Mouse (Mus musculus) hindbrain, embryonic 11.5 days (tissue): ENCODE results near the gene Rnf215. TPM values are rescaled to one million over a fixed set of nuclear protein-coding genes. Genes with fewer than 3 reads are reported as not detected.
"Not testable (repeated sequence)": the region's sequence is repeated elsewhere in the genome, so short reads cannot be mapped to it uniquely, and the experiment has no call there.

Experiments used
- ATAC-seq: fragments of 200-750 bp; cut with Nextera tagmentation; 2 replicates; pipeline ENCODE4 v1.8.0; 2017; ENCODE audit warnings: mild to moderate bottlenecking, moderate TSS enrichment, moderate library complexity; ENCODE audit not compliant: low FRiP score
- DNase-seq: peaks from one replicate; pipeline ENCODE4 v3.0.0-alpha.2; 2015; ENCODE audit warnings: low spot score
- H3K27ac ChIP-seq: fragments of 300-500 bp; sonication (generic); 2 replicates; pipeline ENCODE4 v1.5.1; 2014; ENCODE audit warnings: mild to moderate bottlenecking, low read depth, low read length
- H3K27me3 ChIP-seq: fragments of 300-500 bp; sonication (generic); 2 replicates; pipeline ENCODE4 v1.6.1; 2014; ENCODE audit warnings: mild to moderate bottlenecking, low read length, moderate library complexity, mixed read lengths; ENCODE audit not compliant: control insufficient read depth, insufficient read depth
- H3K36me3 ChIP-seq: fragments of 300-500 bp; sonication (generic); 2 replicates; pipeline ENCODE4 v1.6.1; 2014; ENCODE audit warnings: mild to moderate bottlenecking, low read length, moderate library complexity, mixed read lengths; ENCODE audit not compliant: control insufficient read depth, insufficient read depth
- H3K4me1 ChIP-seq: fragments of 300-500 bp; sonication (generic); replicated peaks from 2 replicates; pipeline ENCODE4 v1.6.1; 2014; ENCODE audit warnings: low read length, mixed read lengths; ENCODE audit not compliant: control insufficient read depth, insufficient read depth
- H3K4me2 ChIP-seq: fragments of 300-500 bp; sonication (generic); replicated peaks from 2 replicates; pipeline ENCODE4 v1.6.1; 2014; ENCODE audit warnings: mild to moderate bottlenecking, low read depth, low read length
- H3K4me3 ChIP-seq: fragments of 300-500 bp; sonication (generic); 2 replicates; pipeline ENCODE4 v1.5.1; 2014; ENCODE audit warnings: low read depth, low read length
- H3K9ac ChIP-seq: fragments of 300-500 bp; sonication (generic); 2 replicates; pipeline ENCODE4 v1.6.1; 2014; ENCODE audit warnings: low read depth, low read length
- H3K9me3 ChIP-seq: fragments of 300-500 bp; sonication (generic); 2 replicates; pipeline ENCODE4 v1.6.1; 2016; ENCODE audit warnings: low read length; ENCODE audit not compliant: control insufficient read depth
- whole genome bisulfite sequencing: fragments of 180-500 bp; shearing (Covaris S2); extraction: QIAGEN DNeasy Blood & Tissue Kit; methylation state at CpG from one replicate; pipeline ENCODE4 v1.1.7; 2014; 5-methylcytosine and 5-hydroxymethylcytosine counted together
- polyA plus RNA-seq: library from polyadenylated mRNA; unstranded; fragments of >200 nt; fragmentation: Nextera tagmentation; extraction: Ambion mirVana; gene quantifications from 2 replicates; pipeline ENCODE4 v1.2.1, GENCODE M21; 2014

Rnf215 gene
- polyA plus RNA-seq, 1 experiment from 2014 or later = 31.8 TPM

DNA sequence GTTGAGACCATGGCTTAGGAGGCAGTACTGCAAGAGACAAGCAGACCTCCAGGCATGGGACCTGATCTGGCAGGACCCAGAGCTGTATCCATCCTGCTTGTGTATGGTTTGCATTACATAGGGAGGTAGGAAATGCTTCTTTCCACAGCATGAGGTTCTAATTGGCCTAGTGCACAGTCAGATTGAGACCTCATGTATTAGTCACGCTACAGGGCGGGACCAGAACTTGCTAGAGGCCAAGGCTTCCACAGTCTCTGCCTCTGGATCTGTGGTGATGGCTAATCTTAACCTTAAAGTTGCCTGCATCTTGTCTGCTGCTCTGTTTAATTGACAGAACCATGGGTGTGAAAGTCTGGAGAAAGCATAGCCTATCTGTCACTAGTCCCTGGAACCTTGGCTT, 29.7 kb downstream of the Rnf215 start:
- 87% methylated on average over 2 of the region's 2 CpGs for WGBS
- no peak for ATAC-seq

DNA sequence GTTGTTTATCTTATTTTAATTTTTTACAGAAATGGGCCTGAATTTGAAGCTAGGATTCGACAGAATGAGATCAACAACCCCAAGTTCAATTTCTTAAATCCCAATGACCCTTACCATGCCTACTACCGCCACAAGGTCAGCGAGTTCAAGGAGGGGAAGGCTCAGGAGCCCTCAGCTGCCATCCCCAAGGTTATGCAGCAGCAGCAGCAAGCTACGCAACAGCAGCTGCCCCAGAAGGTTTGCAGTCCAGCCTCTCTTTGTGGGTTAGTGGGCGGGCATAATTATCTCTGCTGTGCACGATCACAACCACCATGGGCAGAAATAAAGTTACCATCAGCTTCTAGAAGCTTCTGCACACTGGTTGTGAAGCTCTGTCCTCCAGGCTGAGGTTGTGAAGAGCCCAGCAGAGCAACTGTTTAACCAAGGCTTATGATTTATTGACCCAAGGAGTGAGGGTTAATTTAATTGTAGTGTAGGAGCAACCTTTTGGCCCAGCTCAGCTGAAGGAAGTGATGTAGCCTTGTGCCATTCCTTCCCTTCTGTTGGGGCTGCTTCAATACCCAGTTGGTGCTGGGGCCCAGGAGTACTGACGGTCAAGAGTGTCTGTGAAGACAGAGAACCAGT, 31.6 kb downstream of the Rnf215 start:
- no peak overlapping the region for H3K9ac ChIP-seq
- H3K9me3 ChIP-seq = no peaks in the 10 kb centered on the region
- no peak overlapping the region for H3K27ac ChIP-seq
- H3K4me1 ChIP-seq = peaks cover 6% of the 10 kb centered on the region; the same call in 1 of the 2 replicates
- no peaks in the 10 kb centered on the region for H3K27me3 ChIP-seq
- H3K4me3 ChIP-seq = no peak overlapping the region
- no peak for DNase-seq
- peaks cover 17% of the 10 kb centered on the region for H3K36me3 ChIP-seq
- WGBS = 93% methylated on average over 7 of the region's 7 CpGs
- no peak overlapping the region for H3K4me2 ChIP-seq
- no peak for ATAC-seq

More for the DNA sequence above, 29.7 kb downstream of the Rnf215 start:
- H3K36me3 ChIP-seq = peaks cover 19% of the 10 kb centered on the region
- DNase-seq = no peak
- H3K4me1 ChIP-seq = peaks cover 11% of the 10 kb centered on the region; the same call in 1 of the 2 replicates
- H3K4me2 ChIP-seq = no peak overlapping the region
- H3K9me3 ChIP-seq = no peaks in the 10 kb centered on the region
- no peak overlapping the region for H3K27ac ChIP-seq
- H3K4me3 ChIP-seq = no peak overlapping the region
- no peaks in the 10 kb centered on the region for H3K27me3 ChIP-seq
- H3K9ac ChIP-seq = no peak overlapping the region

GRCm38 (mm10) chr11:4174586-4174985, 39.6 kb downstream of the Rnf215 start:
- peaks cover 37% of the 10 kb centered on the region for H3K36me3 ChIP-seq
- H3K4me2 ChIP-seq = no peak overlapping the region
- H3K4me3 ChIP-seq = no peak overlapping the region
- no peaks in the 10 kb centered on the region for H3K9me3 ChIP-seq
- no peak overlapping the region for H3K9ac ChIP-seq
- H3K27me3 ChIP-seq = no peaks in the 10 kb centered on the region
- DNase-seq = no peak
- H3K4me1 ChIP-seq = no peaks in the 10 kb centered on the region
- ATAC-seq = no peak
- no peak overlapping the region for H3K27ac ChIP-seq
- 91% methylated on average over 5 of the region's 5 CpGs for WGBS

DNA sequence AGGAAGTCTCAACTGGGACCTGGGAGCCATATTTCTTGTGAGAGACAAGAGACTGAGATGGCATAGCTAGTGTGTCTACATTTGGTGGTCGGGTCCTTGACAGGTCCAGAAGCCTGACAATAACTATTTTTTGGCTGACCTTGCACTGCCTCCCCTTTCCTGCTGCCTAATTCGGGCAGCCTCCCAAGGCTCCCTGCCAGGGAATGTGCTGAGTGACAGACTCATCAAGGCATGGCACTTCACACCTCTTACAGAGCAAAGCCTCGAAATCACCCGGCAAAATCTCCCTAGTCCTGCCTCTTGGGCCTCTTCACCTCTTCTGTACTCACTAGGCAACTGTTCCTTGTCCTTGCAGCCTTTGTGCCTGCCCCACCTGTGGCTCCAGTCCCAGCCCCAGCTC, 42.7 kb downstream of the Rnf215 start:
- ATAC-seq (no peak), DNase-seq (no peak)
- Histone ChIP-seq H3K9ac (no peak overlapping the region), H3K4me3 (no peak overlapping the region), H3K4me2 (no peak overlapping the region), H3K4me1 (no peaks in the 10 kb centered on the region), H3K36me3 (peaks cover 40% of the 10 kb centered on the region), H3K9me3 (no peaks in the 10 kb centered on the region), H3K27me3 (no peaks in the 10 kb centered on the region), H3K27ac (no peak overlapping the region)
- WGBS = 84% methylated on average over 4 of the region's 4 CpGs

DNA sequence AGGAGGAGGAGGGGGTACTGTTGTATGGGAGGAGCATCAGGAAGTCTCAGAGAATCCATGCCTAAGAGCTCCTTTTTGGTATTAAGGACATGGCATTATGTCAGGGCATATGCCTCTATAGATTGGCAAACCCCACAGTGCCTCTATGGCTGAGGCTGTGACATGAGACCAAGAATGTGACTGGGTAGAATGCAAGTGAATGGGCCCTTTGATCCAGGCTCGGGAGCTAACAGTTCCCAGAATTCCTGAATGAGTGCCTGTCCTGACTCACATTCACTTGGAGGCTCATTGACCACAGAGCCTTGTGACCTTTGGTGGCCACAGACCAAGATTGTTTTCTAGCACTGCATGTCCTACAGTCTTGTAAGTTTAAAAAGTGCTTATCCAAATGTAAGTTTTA, 47.1 kb downstream of the Rnf215 start:
- no peaks in the 10 kb centered on the region for H3K4me1 ChIP-seq
- H3K36me3 ChIP-seq = peaks cover 10% of the 10 kb centered on the region
- H3K4me2 ChIP-seq = no peak overlapping the region
- H3K9ac ChIP-seq = no peak overlapping the region
- ATAC-seq = no peak
- H3K4me3 ChIP-seq = no peak overlapping the region
- H3K9me3 ChIP-seq = no peaks in the 10 kb centered on the region
- H3K27me3 ChIP-seq = no peaks in the 10 kb centered on the region
- no peak overlapping the region for H3K27ac ChIP-seq
- no peak for DNase-seq
- 23% methylated on average over 1 of the region's 1 CpGs for WGBS

- no peaks in the 10 kb centered on the region for H3K9me3 ChIP-seq
- H3K9ac ChIP-seq = no peak overlapping the region
- DNase-seq (no peak), ATAC-seq (no peak)
- H3K4me1 ChIP-seq = no peaks in the 10 kb centered on the region; the same call in 1 of the 2 replicates
- H3K4me3 ChIP-seq = no peak overlapping the region
- H3K27me3 ChIP-seq = no peaks in the 10 kb centered on the region
- no peak overlapping the region for H3K27ac ChIP-seq
- peaks cover 3% of the 10 kb centered on the region; the same call in 1 of the 2 replicates for H3K36me3 ChIP-seq
- no peak overlapping the region for H3K4me2 ChIP-seq
Observed at GRCm38 (mm10) chr11:4183511-4183910, 48.5 kb downstream of the Rnf215 start.

GRCm38 (mm10) chr11:4184251-4184952, 49.4 kb downstream of the Rnf215 start:
- WGBS = 78% methylated on average over 4 of the region's 4 CpGs
- Histone ChIP-seq H3K27me3 (no peaks in the 10 kb centered on the region), H3K4me1 (no peaks in the 10 kb centered on the region; the same call in 1 of the 2 replicates), H3K27ac (no peak overlapping the region), H3K4me3 (no peak overlapping the region), H3K9ac (no peak overlapping the region), H3K9me3 (no peaks in the 10 kb centered on the region), H3K4me2 (no peak overlapping the region), H3K36me3 (0 out of 2 replicates have a peak, but pooled peaks cover 3% of the 10 kb centered on the region)
- DNase-seq = no peak
- ATAC-seq = no peak

DNA sequence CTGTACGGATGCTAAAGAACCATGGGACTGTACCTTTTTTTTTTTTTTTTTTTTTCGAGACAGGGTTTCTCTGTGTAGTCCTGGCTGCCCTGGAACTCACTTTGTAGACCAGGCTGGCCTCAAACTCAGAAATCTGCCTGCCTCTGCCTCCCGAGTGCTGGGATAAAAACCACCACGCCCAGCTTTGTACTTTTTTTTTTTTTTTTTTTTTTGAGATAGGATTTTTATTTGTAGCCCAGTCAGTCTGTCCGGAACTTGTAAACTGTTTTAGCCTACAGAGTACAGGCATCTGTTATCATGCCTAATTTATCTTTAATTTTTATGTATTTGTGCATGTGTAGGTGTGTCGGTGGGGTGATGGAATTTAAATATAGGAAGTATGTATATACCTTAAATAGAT, 50.5 kb downstream of the Rnf215 start:
- not testable (repeated sequence) for H3K9me3 ChIP-seq, H3K4me1 ChIP-seq, DNase-seq, H3K27ac ChIP-seq, H3K4me3 ChIP-seq, ATAC-seq, H3K27me3 ChIP-seq, H3K4me2 ChIP-seq, H3K9ac ChIP-seq, H3K36me3 ChIP-seq
- 88% methylated on average over 6 of the region's 6 CpGs for WGBS
